Mouse (Mus musculus): ENCODE results near the gene Dlgap1. TPM values are rescaled to one million over a fixed set of nuclear protein-coding genes. Genes with fewer than 3 reads are reported as not detected.

Dlgap1 gene
- polyA plus RNA-seq, 1 experiment from 2014 or later, result 0.08 TPM

DNA sequence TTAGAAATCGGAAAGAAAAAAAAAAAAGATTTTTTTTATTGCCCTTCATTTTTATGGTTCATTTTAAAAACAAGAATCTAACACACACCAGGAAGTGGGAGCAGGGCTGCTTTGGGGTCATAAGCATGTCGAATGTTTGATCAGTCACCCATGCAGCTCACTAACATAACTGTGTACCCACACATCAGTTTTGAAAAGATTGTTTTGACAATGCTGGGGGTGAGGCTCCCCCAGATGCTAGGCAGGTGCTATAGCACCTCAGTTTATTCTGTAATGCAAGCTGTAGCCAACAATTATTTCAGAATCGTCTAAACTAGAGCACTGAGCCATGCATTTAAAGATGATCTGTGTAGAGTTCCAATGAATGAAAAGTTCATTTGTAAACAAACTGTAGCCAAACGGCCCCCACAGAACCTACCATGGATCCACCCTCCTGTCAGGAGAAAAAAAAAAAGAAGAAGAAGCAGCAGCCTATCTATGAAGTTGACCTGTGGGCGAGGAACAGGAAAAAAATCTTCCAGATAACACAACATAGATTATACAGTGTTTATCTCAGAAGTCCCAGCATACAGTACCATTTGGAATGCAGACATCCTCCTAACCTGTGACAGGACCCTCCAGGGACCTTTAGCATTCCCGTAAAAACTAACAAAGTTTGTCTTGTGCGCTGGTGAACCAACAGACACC lies 780.2 kb downstream of the Dlgap1 start:
- 38% methylated on average over 7 of the region's 7 CpGs for WGBS (ENCODE audit: insufficient replicate concordance)
- no peak for ATAC-seq

DNA sequence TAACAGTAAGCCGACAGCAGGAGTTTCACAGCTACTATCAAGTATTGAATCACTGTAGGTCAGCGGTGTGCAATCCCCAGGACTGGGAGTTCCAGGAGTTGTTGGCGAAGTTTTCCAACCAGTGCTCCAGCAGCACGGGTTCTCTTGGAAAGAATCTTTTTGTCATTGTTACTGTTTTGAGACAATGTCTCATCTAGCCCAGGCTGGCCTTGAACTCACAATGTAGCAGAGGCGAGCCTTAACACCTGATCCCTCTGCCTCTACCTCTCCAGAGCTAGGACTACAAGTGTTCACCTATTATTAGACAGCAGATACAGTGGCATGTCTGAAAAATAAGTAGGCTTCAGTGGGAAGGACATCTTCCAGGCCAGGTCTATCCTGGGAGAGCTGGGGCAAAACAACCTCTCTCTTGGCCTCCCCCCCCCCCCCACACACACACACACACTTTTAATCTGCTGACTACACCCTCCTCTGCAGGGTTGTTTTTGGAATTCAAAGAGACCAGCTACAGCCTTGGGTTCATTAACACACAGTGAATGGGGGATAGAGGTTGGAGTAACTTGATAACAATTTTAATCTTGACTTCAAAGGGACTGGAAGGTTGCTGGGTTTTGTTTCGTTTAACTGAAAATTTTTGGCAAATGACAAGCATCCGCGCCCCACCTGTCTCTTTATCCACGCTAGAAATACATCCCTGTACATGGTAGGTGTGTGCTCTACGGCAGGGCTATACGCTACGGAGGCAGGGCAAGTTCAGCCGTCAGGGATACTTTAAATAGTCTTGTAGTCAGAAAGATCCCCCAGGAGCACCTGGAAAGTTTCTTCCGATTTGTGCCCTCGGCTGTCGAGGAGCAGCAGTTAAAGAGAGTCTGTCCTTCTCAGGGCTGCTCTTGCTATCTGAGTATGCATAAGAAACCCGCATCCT lies 781.6 kb downstream of the Dlgap1 start:
- peak overlapping the region; percentile 51 for H3K4me2 ChIP-seq
- ATAC-seq, result no peak
- H3K27me3 ChIP-seq (replicated peaks), result peaks cover 76% of the 10 kb centered on the region
- WGBS (ENCODE audit: insufficient replicate concordance), result 25% methylated on average over 17 of the region's 17 CpGs
- no peak overlapping the region for H3K9ac ChIP-seq
- no peaks in the 10 kb centered on the region for H3K36me3 ChIP-seq
- peak overlapping the region; percentile 37; the same call in 1 of the 2 replicates for H3K4me3 ChIP-seq
- no peaks in the 10 kb centered on the region for H3K9me3 ChIP-seq (replicated peaks)
- peaks cover 11% of the 10 kb centered on the region; the same call in 1 of the 2 replicates for H3K4me1 ChIP-seq
- H3K27ac ChIP-seq, result no peak overlapping the region

More for the DNA sequence above, 780.2 kb downstream of the Dlgap1 start:
- Histone ChIP-seq H3K9ac (no peak overlapping the region), H3K36me3 (no peaks in the 10 kb centered on the region), H3K4me2 (no peak overlapping the region), H3K4me3 (no peak overlapping the region), H3K27ac (no peak overlapping the region), H3K4me1 (peaks cover 9% of the 10 kb centered on the region; the same call in 1 of the 2 replicates), H3K27me3 (replicated peaks) (peaks cover 67% of the 10 kb centered on the region), H3K9me3 (replicated peaks) (no peaks in the 10 kb centered on the region)

DNA sequence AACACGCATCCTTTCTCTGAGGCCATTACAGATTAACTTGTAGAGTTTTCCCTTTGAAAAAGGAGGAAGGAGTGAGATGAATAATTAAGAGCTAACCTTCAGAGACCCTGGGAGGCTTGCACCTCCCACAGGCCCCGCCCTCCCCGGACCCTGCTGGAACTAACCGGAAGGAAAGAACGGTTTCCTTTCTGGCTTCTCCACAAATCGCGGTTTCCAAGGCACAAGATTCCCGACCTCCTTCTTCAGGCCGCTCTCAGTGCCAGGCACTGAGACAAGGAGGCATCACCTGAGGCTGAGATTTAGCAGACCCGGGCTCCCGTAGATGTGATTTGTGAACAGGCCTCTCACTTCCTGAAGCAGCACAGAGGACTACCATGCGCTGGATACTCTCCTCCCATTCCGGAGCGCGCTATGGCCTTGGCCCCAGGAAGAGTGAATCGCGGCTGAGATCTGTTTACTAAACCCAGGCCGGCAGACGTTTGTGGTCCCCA lies 782.3 kb downstream of the Dlgap1 start:
- Histone ChIP-seq H3K9me3 (replicated peaks) (no peaks in the 10 kb centered on the region), H3K9ac (no peak overlapping the region), H3K4me3 (peak overlapping the region; percentile 37), H3K36me3 (no peaks in the 10 kb centered on the region), H3K4me1 (peaks cover 11% of the 10 kb centered on the region; the same call in 1 of the 2 replicates), H3K27me3 (replicated peaks) (peaks cover 75% of the 10 kb centered on the region), H3K27ac (peak overlapping the region; percentile 58; the same call in 1 of the 2 replicates), H3K4me2 (peak overlapping the region; percentile 51)
- 0 out of 2 replicates have a peak, but pooled peaks have one; percentile 22 for ATAC-seq
- WGBS (ENCODE audit: insufficient replicate concordance), result 2% methylated on average over 19 of the region's 19 CpGs

DNA sequence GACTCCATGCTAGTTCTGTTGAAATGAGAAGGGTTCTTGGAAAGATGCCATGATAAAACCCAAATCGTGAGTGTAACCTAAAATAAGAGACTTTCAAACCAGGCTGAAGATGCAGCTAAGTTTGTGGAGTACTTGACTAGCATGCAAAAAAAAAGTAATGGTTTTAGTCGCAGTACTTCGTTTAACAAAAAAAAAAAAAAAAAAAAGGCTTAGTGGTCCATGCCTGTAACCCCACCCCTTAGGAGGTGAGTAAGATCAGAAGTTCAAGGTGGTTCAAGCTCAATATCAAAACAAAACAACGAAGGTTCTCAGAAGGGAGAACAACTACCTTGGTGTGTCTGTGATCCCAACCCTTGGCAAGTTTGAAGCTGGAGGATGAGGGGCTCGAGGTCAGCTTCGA lies 782.8 kb downstream of the Dlgap1 start:
- Histone ChIP-seq H3K27ac (peak overlapping the region; percentile 58; the same call in 1 of the 2 replicates), H3K9me3 (replicated peaks) (no peaks in the 10 kb centered on the region), H3K27me3 (replicated peaks) (peaks cover 71% of the 10 kb centered on the region), H3K4me2 (peak overlapping the region; percentile 51), H3K36me3 (no peaks in the 10 kb centered on the region), H3K4me1 (peaks cover 11% of the 10 kb centered on the region; the same call in 1 of the 2 replicates), H3K9ac (no peak overlapping the region), H3K4me3 (peak overlapping the region; percentile 37; the same call in 1 of the 2 replicates)
- ATAC-seq, result no peak
- 32% methylated on average over 6 of the region's 6 CpGs for WGBS (ENCODE audit: insufficient replicate concordance)

DNA sequence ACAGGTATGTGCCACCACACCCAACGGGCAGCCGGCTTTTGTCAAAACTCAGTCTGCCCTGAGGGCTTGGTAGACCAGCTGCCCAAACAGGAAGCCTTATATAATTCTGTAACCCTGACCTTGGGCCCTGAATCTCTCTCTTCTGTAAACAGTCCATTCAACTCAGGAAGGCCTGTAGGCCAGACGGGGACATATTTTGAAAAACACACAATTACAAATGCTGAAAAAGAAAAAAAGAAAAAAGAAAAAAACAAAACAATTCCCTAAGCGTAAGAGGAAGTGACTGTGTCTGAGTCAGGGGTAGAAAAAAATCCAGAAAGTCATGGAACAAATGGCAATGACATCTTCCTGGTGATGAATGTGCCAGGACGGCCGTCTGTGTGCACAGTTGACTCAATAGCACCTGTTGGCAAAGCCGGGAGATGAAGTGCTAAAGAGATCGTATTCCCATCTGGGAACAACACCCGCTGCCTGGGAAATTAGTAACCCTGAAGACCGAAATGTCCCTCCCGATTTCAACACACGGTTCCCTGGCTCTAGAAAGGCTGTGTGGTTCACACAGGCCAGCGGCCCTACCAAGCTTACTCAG lies 784.7 kb downstream of the Dlgap1 start:
- Histone ChIP-seq H3K4me2 (no peak overlapping the region), H3K27ac (no peak overlapping the region), H3K27me3 (replicated peaks) (peaks cover 54% of the 10 kb centered on the region), H3K4me3 (no peak overlapping the region), H3K4me1 (peaks cover 8% of the 10 kb centered on the region; the same call in 1 of the 2 replicates), H3K9ac (no peak overlapping the region), H3K36me3 (no peaks in the 10 kb centered on the region), H3K9me3 (replicated peaks) (no peaks in the 10 kb centered on the region)
- no peak for ATAC-seq
- 62% methylated on average over 13 of the region's 13 CpGs for WGBS (ENCODE audit: insufficient replicate concordance)

DNA sequence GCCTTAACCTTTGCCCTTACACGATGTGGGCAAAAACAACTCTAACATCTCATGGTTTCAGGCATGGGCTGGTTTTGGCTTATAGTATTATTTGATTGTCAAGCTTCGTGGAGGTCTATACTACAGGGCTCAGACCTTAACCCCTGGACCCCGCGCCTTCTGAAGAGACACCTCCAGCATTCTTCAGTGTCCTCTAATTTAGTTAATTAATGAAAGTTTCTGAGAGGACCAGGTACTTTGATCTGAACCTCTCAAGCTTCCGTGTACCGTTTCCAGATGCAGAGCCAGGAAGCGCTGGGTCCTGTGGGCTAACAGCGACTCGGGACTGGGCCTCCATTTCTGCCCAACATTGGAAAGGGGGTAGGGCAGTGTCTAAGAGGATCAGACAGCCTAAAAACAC lies 785.2 kb downstream of the Dlgap1 start:
- H3K27ac ChIP-seq, result no peak overlapping the region
- no peak overlapping the region for H3K9ac ChIP-seq
- ATAC-seq, result no peak
- H3K36me3 ChIP-seq, result no peaks in the 10 kb centered on the region
- no peaks in the 10 kb centered on the region for H3K9me3 ChIP-seq (replicated peaks)
- no peak overlapping the region for H3K4me2 ChIP-seq
- H3K4me1 ChIP-seq, result peaks cover 8% of the 10 kb centered on the region; the same call in 1 of the 2 replicates
- WGBS (ENCODE audit: insufficient replicate concordance), result 74% methylated on average over 9 of the region's 9 CpGs
- no peak overlapping the region for H3K4me3 ChIP-seq
- peaks cover 49% of the 10 kb centered on the region for H3K27me3 ChIP-seq (replicated peaks)

DNA sequence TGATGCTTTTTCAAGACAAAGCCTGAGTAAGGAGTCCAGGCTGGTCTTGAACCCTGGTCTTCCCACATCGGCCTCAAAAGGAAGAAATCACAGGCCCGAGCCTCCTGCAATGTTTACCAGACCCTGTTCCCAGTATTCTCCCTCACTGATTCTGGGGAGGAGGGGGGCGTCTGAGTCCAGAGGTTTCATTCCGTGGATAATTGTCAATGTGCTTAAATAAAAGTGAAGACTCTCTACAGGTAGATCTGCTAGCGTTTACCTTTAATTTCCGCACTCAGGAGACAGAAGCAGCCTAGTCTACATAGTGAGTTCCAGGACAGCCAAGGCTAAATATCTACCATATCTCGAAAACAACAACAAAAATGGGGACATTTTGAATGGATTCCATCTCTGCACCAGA lies 785.8 kb downstream of the Dlgap1 start:
- Histone ChIP-seq H3K9me3 (replicated peaks) (no peaks in the 10 kb centered on the region), H3K9ac (no peak overlapping the region), H3K4me1 (peaks cover 8% of the 10 kb centered on the region; the same call in 1 of the 2 replicates), H3K36me3 (no peaks in the 10 kb centered on the region), H3K4me2 (peak overlapping the region; percentile 65), H3K27me3 (replicated peaks) (peaks cover 43% of the 10 kb centered on the region), H3K4me3 (no peak overlapping the region), H3K27ac (no peak overlapping the region)
- ATAC-seq, result no peak
- WGBS (ENCODE audit: insufficient replicate concordance), result 47% methylated on average over 7 of the region's 7 CpGs

DNA sequence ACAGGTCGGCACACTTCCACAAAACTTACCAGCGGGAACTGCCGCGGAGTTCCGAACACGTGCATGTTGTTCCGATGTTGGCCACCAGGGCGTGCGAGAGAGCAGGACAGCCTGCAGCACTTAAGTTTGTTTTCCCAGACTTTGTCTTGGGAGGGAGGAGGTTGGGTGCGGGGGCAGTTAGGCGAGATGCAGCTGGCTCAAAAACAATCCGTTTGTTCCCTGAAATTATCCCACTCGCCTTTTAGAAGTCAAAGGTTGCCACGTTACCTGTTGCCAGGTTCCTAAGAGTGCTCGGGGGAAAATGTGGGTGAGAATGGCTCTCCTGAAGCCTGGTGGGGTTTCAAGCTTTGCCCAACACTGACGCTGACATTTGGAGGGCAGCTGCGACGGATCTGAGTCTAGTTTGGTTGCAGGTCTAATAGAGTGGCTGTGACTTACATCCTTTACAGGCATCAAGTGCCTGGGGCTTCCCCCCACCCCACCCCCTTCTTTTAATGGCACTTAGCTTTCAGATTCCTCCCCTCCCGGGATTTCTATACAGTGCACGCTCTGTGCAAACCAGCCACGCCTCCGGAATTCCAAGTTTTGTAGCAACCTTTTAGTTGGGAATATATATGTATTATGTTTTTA lies 786.3 kb downstream of the Dlgap1 start:
- WGBS (ENCODE audit: insufficient replicate concordance), result 2% methylated on average over 22 of the region's 22 CpGs
- H3K27ac ChIP-seq, result no peak overlapping the region
- ATAC-seq, result no peak

DNA sequence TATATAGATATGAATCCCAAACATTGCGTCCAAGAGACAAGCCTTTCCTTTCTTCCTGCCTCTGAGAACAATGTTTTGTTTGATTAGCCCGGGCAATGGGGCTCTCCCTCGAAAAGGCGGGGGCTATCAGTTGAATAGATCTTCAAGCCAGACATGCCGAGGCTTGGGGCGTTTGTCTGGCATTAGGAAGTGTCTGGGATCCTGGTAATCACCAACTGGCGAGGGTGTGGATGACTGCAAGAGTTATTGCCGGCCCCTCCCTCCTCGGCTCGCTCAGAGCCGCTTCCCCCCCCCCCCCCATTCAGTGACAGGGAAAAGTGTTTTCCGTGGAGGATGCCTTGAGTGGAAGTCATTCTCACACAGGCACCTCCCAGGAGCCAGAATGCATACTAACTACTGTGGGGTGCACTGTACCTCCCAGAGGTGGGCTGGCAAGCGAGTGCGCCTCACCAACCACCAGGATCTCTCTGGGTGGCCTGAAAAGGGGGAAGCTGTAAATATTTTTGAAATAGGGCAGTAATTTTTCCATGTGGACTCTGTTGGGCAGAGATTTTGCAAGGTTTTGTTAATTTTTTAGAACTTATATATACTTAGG lies 786.9 kb downstream of the Dlgap1 start:
- Histone ChIP-seq H3K27ac (no peak overlapping the region), H3K9ac (0 out of 2 replicates have a peak overlapping the region, but pooled peaks have one; percentile 5), H3K4me2 (peak overlapping the region; percentile 65), H3K36me3 (no peaks in the 10 kb centered on the region), H3K4me1 (peaks cover 8% of the 10 kb centered on the region; the same call in 1 of the 2 replicates), H3K27me3 (replicated peaks) (peaks cover 33% of the 10 kb centered on the region), H3K4me3 (peak overlapping the region; percentile 31), H3K9me3 (replicated peaks) (no peaks in the 10 kb centered on the region)
- ATAC-seq, result no peak
- 9% methylated on average over 14 of the region's 14 CpGs for WGBS (ENCODE audit: insufficient replicate concordance)

More for the DNA sequence above, 786.3 kb downstream of the Dlgap1 start:
- Histone ChIP-seq H3K4me3 (peak overlapping the region; percentile 31), H3K36me3 (no peaks in the 10 kb centered on the region), H3K9me3 (replicated peaks) (no peaks in the 10 kb centered on the region), H3K27me3 (replicated peaks) (peaks cover 39% of the 10 kb centered on the region), H3K4me2 (peak overlapping the region; percentile 65), H3K4me1 (peaks cover 8% of the 10 kb centered on the region; the same call in 1 of the 2 replicates), H3K9ac (peak overlapping the region; percentile 5; the same call in 1 of the 2 replicates)

DNA sequence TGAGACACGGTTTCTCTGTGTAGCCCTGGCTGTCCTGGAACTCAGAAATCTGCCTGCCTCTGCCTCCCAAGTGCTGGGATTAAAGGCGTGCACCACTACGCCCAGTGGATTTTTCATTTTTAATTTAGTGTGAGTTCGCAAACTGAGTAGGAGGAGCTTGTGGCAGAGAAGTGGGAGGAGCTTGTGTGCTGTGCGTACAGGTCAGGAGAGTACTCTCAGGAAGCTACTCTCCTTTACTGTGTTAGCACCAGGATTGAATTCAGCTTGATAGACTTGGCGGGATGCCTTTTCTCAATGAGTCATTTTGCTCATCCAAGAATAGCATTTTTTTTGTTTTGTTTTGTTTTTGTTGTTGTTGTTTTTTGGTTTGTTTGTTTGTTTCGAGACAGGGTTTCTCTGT lies 793.1 kb downstream of the Dlgap1 start:
- no peaks in the 10 kb centered on the region for H3K9me3 ChIP-seq (replicated peaks)
- no peak overlapping the region for H3K9ac ChIP-seq
- no peak overlapping the region for H3K27ac ChIP-seq
- no peak overlapping the region for H3K4me3 ChIP-seq
- H3K4me1 ChIP-seq, result no peaks in the 10 kb centered on the region
- H3K27me3 ChIP-seq (replicated peaks), result no peaks in the 10 kb centered on the region
- 79% methylated on average over 7 of the region's 7 CpGs for WGBS (ENCODE audit: insufficient replicate concordance)
- no peak for ATAC-seq
- no peaks in the 10 kb centered on the region for H3K36me3 ChIP-seq
- H3K4me2 ChIP-seq, result no peak overlapping the region

DNA sequence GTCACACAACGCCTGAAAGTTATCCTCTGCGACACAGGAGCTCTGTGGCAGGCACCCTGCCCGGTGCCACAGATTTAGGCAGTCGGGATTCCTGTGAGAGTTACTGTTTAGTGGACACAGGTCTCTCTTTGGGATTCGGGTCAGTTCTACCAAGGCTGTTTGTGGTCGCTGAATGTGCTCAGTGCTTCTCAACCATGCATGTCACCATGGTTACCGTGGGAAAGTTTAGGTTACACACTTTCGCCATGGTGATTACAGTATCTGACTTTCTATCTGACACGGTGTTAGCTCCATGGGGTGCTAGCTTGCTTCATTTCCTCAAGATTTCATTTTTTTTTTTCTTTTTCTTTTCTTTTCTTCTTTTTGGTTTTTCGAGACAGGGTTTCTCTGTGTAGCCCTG lies 793.8 kb downstream of the Dlgap1 start:
- Histone ChIP-seq H3K4me1 (no peaks in the 10 kb centered on the region), H3K4me2 (no peak overlapping the region), H3K9ac (no peak overlapping the region), H3K27ac (no peak overlapping the region), H3K4me3 (no peak overlapping the region), H3K9me3 (replicated peaks) (no peaks in the 10 kb centered on the region), H3K36me3 (no peaks in the 10 kb centered on the region), H3K27me3 (replicated peaks) (no peaks in the 10 kb centered on the region)
- ATAC-seq, result no peak
- 73% methylated on average over 10 of the region's 10 CpGs for WGBS (ENCODE audit: insufficient replicate concordance)
